Mouse (Mus musculus): ENCODE results near the gene Gm14403.
"Not testable (repeated sequence)": the region's sequence is repeated elsewhere in the genome, so short reads cannot be mapped to it uniquely, and the experiment has no call there.

Gm14403 gene

GRCm38 (mm10) chr2:177498067-177498466 lies at the start of gene Gm14403:
Gene Gm14403 (plus strand): TSS chr2:177498215.
- DNase-seq = not testable (repeated sequence)

GRCm38 (mm10) chr2:177464676-177465075 lies 33.3 kb upstream of the Gm14403 start, which contains the start of gene Zfp970:
Gene Zfp970 (plus strand): TSS chr2:177464733.
- peak; percentile 16 for DNase-seq

- not testable (repeated sequence) for DNase-seq
Observed at GRCm38 (mm10) chr2:177468222-177468621, 29.8 kb upstream of the Gm14403 start.

- DNase-seq = not testable (repeated sequence)
Observed at GRCm38 (mm10) chr2:177472261-177472660, 25.8 kb upstream of the Gm14403 start.

- DNase-seq = not testable (repeated sequence)
Observed at GRCm38 (mm10) chr2:177481971-177482370, 16.0 kb upstream of the Gm14403 start.

GRCm38 (mm10) chr2:177483238-177483948 lies 14.6 kb upstream of the Gm14403 start:
- DNase-seq = not testable (repeated sequence)

GRCm38 (mm10) chr2:177499182-177499581 lies 1.2 kb downstream of the Gm14403 start:
- not testable (repeated sequence) for DNase-seq

GRCm38 (mm10) chr2:177505211-177505719 lies 7.2 kb downstream of the Gm14403 start:
- DNase-seq = not testable (repeated sequence)

GRCm38 (mm10) chr2:177511381-177511780 lies 13.4 kb downstream of the Gm14403 start:
- not testable (repeated sequence) for DNase-seq

GRCm38 (mm10) chr2:177511972-177512371 lies 14.0 kb downstream of the Gm14403 start:
- DNase-seq = not testable (repeated sequence)

- DNase-seq = not testable (repeated sequence)
Observed at GRCm38 (mm10) chr2:177513991-177514479, 16.0 kb downstream of the Gm14403 start.

GRCm38 (mm10) chr2:177517746-177518145 lies 19.7 kb downstream of the Gm14403 start:
- not testable (repeated sequence) for DNase-seq

GRCm38 (mm10) chr2:177518354-177518753 lies 20.3 kb downstream of the Gm14403 start:
- DNase-seq = not testable (repeated sequence)

- not testable (repeated sequence) for DNase-seq
Observed at GRCm38 (mm10) chr2:177518960-177519359, 20.9 kb downstream of the Gm14403 start.

GRCm38 (mm10) chr2:177520035-177520434 lies 22.0 kb downstream of the Gm14403 start:
- no peak for DNase-seq

- DNase-seq = no peak
Observed at GRCm38 (mm10) chr2:177523061-177523460, 25.0 kb downstream of the Gm14403 start.

- not testable (repeated sequence) for DNase-seq
Observed at GRCm38 (mm10) chr2:177523674-177524073, 25.7 kb downstream of the Gm14403 start.

- DNase-seq = not testable (repeated sequence)
Observed at GRCm38 (mm10) chr2:177524171-177524570, 26.2 kb downstream of the Gm14403 start.

- no peak for DNase-seq
Observed at GRCm38 (mm10) chr2:177535876-177536275, 37.9 kb downstream of the Gm14403 start.

GRCm38 (mm10) chr2:177537141-177537540 lies 39.1 kb downstream of the Gm14403 start:
- DNase-seq = not testable (repeated sequence)

- DNase-seq = not testable (repeated sequence)
Observed at GRCm38 (mm10) chr2:177537717-177538116, 39.7 kb downstream of the Gm14403 start.

GRCm38 (mm10) chr2:177555261-177555660 lies 57.2 kb downstream of the Gm14403 start:
- DNase-seq = not testable (repeated sequence)
